Mouse (Mus musculus) neural tube, embryonic 14.5 days (tissue): ENCODE measurements around the gene Ccnl2. TPM values are rescaled to one million over a fixed set of nuclear protein-coding genes. Genes with fewer than 3 reads are reported as not detected.
"Not testable (repeated sequence)": the region's sequence is repeated elsewhere in the genome, so short reads cannot be mapped to it uniquely, and the experiment has no call there.

Experiments
- ATAC-seq: fragments of 200-750 bp; cut with Nextera tagmentation; 2 replicates; pipeline ENCODE4 v1.8.0; 2017; ENCODE audit warnings: low read depth, mild to moderate bottlenecking, moderate TSS enrichment, moderate library complexity
- H3K27ac ChIP-seq: fragments of 300-500 bp; sonication (generic); 2 replicates; pipeline ENCODE4 v1.5.1; 2014; ENCODE audit warnings: low read depth, mild to moderate bottlenecking, control low read depth, low read length, moderate library complexity, mixed read lengths
- H3K27me3 ChIP-seq: fragments of 300-500 bp; sonication (generic); 2 replicates; pipeline ENCODE4 v1.6.1; 2014; ENCODE audit warnings: low read length; ENCODE audit not compliant: control insufficient read depth, insufficient read depth
- H3K36me3 ChIP-seq: fragments of 300-500 bp; sonication (generic); 2 replicates; pipeline ENCODE4 v1.6.1; 2014; ENCODE audit warnings: low read length, mixed read lengths; ENCODE audit not compliant: control insufficient read depth, insufficient read depth
- H3K4me1 ChIP-seq: fragments of 300-500 bp; sonication (generic); 2 replicates; pipeline ENCODE4 v1.6.1; 2014; ENCODE audit warnings: low read length; ENCODE audit not compliant: control insufficient read depth, insufficient read depth
- H3K4me2 ChIP-seq: fragments of 300-500 bp; sonication (generic); 2 replicates; pipeline ENCODE4 v1.6.1; 2014; ENCODE audit warnings: mild to moderate bottlenecking, low read depth, low read length, control low read depth
- H3K4me3 ChIP-seq: fragments of 300-500 bp; sonication (generic); 2 replicates; pipeline ENCODE4 v1.5.1; 2014; ENCODE audit warnings: low read depth, low read length, control low read depth, mixed read lengths
- H3K9ac ChIP-seq: fragments of 300-500 bp; sonication (generic); replicated peaks from 2 replicates; pipeline ENCODE4 v1.6.1; 2014; ENCODE audit warnings: low read depth, mild to moderate bottlenecking, control low read depth, low read length, mixed read lengths
- H3K9me3 ChIP-seq: fragments of 300-500 bp; sonication (generic); 2 replicates; pipeline ENCODE4 v1.6.1; 2016; ENCODE audit warnings: low read length; ENCODE audit not compliant: control insufficient read depth
- WGBS: fragments of 180-500 bp; shearing (Covaris S2); extraction: QIAGEN DNeasy Blood & Tissue Kit; methylation state at CpG from one replicate; pipeline ENCODE4 v1.1.7; 2014; 5-methylcytosine and 5-hydroxymethylcytosine counted together
- polyA plus RNA-seq: library from polyadenylated mRNA; unstranded; fragments of >200 nt; fragmentation: Nextera tagmentation; extraction: Ambion mirVana; gene quantifications from 2 replicates; pipeline ENCODE4 v1.2.1, GENCODE M21; 2014

Gene Ccnl2
- polyA plus RNA-seq, 1 experiment from 2014 or later, result 153 TPM

- Histone ChIP-seq H3K27ac (no peak overlapping the region), H3K4me2 (no peak overlapping the region), H3K4me1 (peaks cover 7% of the 10 kb centered on the region; the same call in 1 of the 2 replicates), H3K9ac (no peak overlapping the region), H3K36me3 (no peaks in the 10 kb centered on the region), H3K27me3 (no peaks in the 10 kb centered on the region), H3K4me3 (no peak overlapping the region), H3K9me3 (no peaks in the 10 kb centered on the region)
- 86% methylated on average over 10 of the region's 10 CpGs for WGBS
- ATAC-seq, result no peak
These were observed 27.0 kb upstream of the Ccnl2 start for GRCm38 (mm10) chr4:155785246-155785645.

GRCm38 (mm10) chr4:155785819-155786218 is 26.5 kb upstream of the Ccnl2 start, which contains the start of gene Tmem88b:
TSS of gene Tmem88b (minus strand) at chr4:155785874.
- ATAC-seq, result no peak
- H3K27ac ChIP-seq, result peak within 1 kb of the TSS; percentile 88; the same call in 1 of the 2 replicates
- no peaks in the 10 kb centered on the region for H3K9me3 ChIP-seq
- no peaks in the 10 kb centered on the region for H3K36me3 ChIP-seq
- H3K27me3 ChIP-seq, result no peaks in the 10 kb centered on the region
- H3K4me2 ChIP-seq, result peak within 1 kb of the TSS; percentile 63
- 68% methylated on average over 5 of the region's 5 CpGs for WGBS
- H3K4me1 ChIP-seq, result peaks cover 7% of the 10 kb centered on the region; the same call in 1 of the 2 replicates
- H3K9ac ChIP-seq, result peak within 1 kb of the TSS; percentile 85
- H3K4me3 ChIP-seq, result peak within 1 kb of the TSS; percentile 61

- H3K4me3 ChIP-seq, result no peak overlapping the region
- no peak overlapping the region for H3K4me2 ChIP-seq
- peaks cover 5% of the 10 kb centered on the region; the same call in 1 of the 2 replicates for H3K4me1 ChIP-seq
- no peaks in the 10 kb centered on the region for H3K36me3 ChIP-seq
- H3K27me3 ChIP-seq, result no peaks in the 10 kb centered on the region
- no peak for ATAC-seq
- no peak overlapping the region for H3K9ac ChIP-seq
- H3K9me3 ChIP-seq, result no peaks in the 10 kb centered on the region
- WGBS, result 82% methylated on average over 3 of the region's 3 CpGs
- no peak overlapping the region for H3K27ac ChIP-seq
These were observed 24.0 kb upstream of the Ccnl2 start for GRCm38 (mm10) chr4:155788300-155788699.

GRCm38 (mm10) chr4:155788833-155789232 is 23.5 kb upstream of the Ccnl2 start:
- not testable (repeated sequence) for ATAC-seq, H3K9me3 ChIP-seq, H3K9ac ChIP-seq, H3K4me1 ChIP-seq, H3K27ac ChIP-seq, H3K4me3 ChIP-seq, H3K27me3 ChIP-seq, H3K4me2 ChIP-seq, H3K36me3 ChIP-seq
- 84% methylated on average over 4 of the region's 4 CpGs for WGBS

GRCm38 (mm10) chr4:155790021-155790489 is 22.2 kb upstream of the Ccnl2 start, which contains the start of gene Ankrd65:
TSS of gene Ankrd65 (plus strand) at chr4:155790439.
- no peak within 1 kb of the TSS for H3K27ac ChIP-seq
- no peaks in the 10 kb centered on the region for H3K4me1 ChIP-seq
- no peaks in the 10 kb centered on the region for H3K27me3 ChIP-seq
- H3K4me3 ChIP-seq, result no peak within 1 kb of the TSS
- H3K9ac ChIP-seq, result no peak within 1 kb of the TSS
- H3K9me3 ChIP-seq, result no peaks in the 10 kb centered on the region
- ATAC-seq, result no peak
- H3K36me3 ChIP-seq, result no peaks in the 10 kb centered on the region
- H3K4me2 ChIP-seq, result no peak within 1 kb of the TSS
- WGBS, result 78% methylated on average over 3 of the region's 3 CpGs

- Histone ChIP-seq H3K4me3 (no peak overlapping the region), H3K9ac (no peak overlapping the region), H3K9me3 (no peaks in the 10 kb centered on the region), H3K4me2 (no peak overlapping the region), H3K4me1 (no peaks in the 10 kb centered on the region), H3K27ac (no peak overlapping the region), H3K27me3 (no peaks in the 10 kb centered on the region), H3K36me3 (no peaks in the 10 kb centered on the region)
- 79% methylated on average over 3 of the region's 3 CpGs for WGBS
- no peak for ATAC-seq
These were observed 21.6 kb upstream of the Ccnl2 start for GRCm38 (mm10) chr4:155790650-155791161.

- WGBS, result 74% methylated on average over 24 of the region's 24 CpGs
- Histone ChIP-seq H3K36me3 (no peaks in the 10 kb centered on the region), H3K4me3 (no peak overlapping the region), H3K4me2 (no peak overlapping the region), H3K27me3 (no peaks in the 10 kb centered on the region), H3K4me1 (no peaks in the 10 kb centered on the region), H3K9ac (no peak overlapping the region), H3K27ac (no peak overlapping the region), H3K9me3 (no peaks in the 10 kb centered on the region)
- ATAC-seq, result no peak
These were observed 20.9 kb upstream of the Ccnl2 start for GRCm38 (mm10) chr4:155791240-155791933.

- Histone ChIP-seq H3K9ac (no peak overlapping the region), H3K4me2 (no peak overlapping the region), H3K36me3 (no peaks in the 10 kb centered on the region), H3K27me3 (no peaks in the 10 kb centered on the region), H3K9me3 (no peaks in the 10 kb centered on the region), H3K27ac (no peak overlapping the region), H3K4me1 (no peaks in the 10 kb centered on the region), H3K4me3 (no peak overlapping the region)
- 86% methylated on average over 2 of the region's 2 CpGs for WGBS
- no peak for ATAC-seq
These were observed 18.6 kb upstream of the Ccnl2 start for GRCm38 (mm10) chr4:155793730-155794129.

GRCm38 (mm10) chr4:155802075-155802474 is 10.2 kb upstream of the Ccnl2 start:
- no peaks in the 10 kb centered on the region for H3K9me3 ChIP-seq
- no peak overlapping the region for H3K4me3 ChIP-seq
- no peaks in the 10 kb centered on the region for H3K36me3 ChIP-seq
- H3K27ac ChIP-seq, result no peak overlapping the region
- H3K4me1 ChIP-seq, result peaks cover 14% of the 10 kb centered on the region
- 100% methylated on average over 1 of the region's 1 CpGs for WGBS
- no peaks in the 10 kb centered on the region for H3K27me3 ChIP-seq
- no peak overlapping the region for H3K9ac ChIP-seq
- no peak overlapping the region for H3K4me2 ChIP-seq
- ATAC-seq, result no peak
